Mouse (Mus musculus): ENCODE data around the gene Polrmt.

Polrmt gene

DNA sequence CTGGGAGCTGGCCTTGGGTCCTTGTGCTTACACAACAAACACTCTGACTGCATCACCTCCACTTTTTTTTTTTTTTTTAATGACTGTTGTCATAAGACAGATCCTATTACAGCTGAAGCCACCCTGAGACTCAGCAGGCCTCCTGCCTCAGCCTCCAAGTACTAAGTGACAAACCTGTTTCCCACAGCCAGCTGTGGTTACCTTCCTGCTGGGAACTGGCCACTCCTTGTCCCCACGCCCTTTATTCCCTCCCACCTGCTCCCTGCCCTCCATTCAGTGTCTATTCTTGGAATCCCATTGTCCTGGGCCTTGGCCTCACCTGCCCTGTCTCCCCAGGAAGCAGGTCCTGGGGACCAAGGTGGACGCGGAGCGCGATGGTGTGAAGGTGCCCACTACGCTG lies 58.9 kb downstream of the Polrmt start:
- DNase-seq (ENCODE audit: low read depth, low spot score): no peak

DNA sequence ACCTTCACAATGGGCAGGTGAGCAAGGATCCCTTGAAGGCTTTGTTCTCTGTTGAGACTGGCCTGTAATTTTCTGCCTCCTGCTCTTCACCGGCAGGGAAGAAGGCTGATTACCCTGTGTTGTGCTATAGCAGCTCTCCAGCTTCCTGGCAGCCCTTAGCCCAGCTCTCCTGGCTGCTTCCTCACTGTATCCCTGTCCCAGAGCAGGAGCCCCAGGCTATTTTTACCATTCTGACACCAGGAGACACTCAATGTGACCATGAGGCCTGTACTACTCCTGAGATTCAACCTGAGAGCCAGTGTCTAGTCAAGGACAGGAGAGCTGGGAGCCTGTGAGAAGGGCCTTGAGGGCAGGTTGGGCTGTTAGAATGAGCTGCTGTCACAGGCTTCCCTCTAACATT lies 59.7 kb downstream of the Polrmt start:
- DNase-seq (ENCODE audit: low read depth, low spot score): no peak

DNA sequence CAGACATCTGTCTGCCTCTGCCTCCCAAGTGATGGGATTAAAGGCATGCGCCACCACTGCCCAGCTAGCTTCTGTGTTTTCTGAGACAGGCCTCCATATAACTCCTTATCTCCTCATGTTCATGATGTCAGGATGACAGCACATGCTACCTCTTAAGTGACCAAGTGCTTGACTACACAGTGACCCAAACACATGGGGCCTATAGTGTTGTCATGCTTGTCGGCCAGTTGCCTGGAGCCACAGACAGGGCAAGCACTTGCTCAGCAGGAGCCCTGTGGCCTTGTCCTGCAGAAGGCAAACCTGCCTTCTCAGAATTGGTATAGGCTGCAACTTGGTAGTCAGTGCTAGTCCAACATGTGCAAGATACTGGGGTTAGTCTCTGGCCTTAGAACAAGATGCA lies 60.2 kb downstream of the Polrmt start:
- DNase-seq (ENCODE audit: low read depth, low spot score): no peak

Data from forelimb bud, embryonic 11.5 days (tissue).